Mouse (Mus musculus): Measurements from ENCODE around the gene Rhov.

DNA sequence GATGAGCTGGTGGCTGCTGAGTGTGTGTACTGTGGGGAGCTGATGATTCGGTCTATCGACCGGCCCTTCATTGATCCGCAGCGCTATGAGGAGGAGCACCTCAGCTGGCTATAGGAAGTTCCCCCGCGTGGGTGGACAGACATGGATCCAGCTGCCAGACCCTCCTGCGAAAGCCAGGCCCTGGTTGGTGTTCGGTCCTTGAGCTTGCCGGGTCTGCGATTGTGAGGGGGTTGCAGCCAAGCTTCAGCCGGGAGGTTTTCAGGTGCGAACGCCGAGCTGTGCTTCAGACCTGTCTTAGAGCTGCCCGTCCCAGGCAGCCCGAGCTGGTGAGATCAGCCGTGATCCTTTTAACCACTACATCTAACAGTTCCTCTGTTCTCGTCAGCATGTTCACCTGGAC, 26.4 kb upstream of the Rhov start:
- TF ChIP-seq POLR2A (IDR thresholded peaks at IDR 0.05; ENCODE audit: borderline replicate concordance, low read depth, low read length) (no peak), CTCF (IDR thresholded peaks at IDR 0.05; ENCODE audit: low read depth, low read length) (no peak)
